Mouse (Mus musculus) kidney, embryonic 15.5 days (tissue): ENCODE results near the gene Amz2. TPM values are rescaled to one million over a fixed set of nuclear protein-coding genes. Genes with fewer than 3 reads are reported as not detected.

Experiments used
- ATAC-seq: fragments of 200-750 bp; cut with Nextera tagmentation; replicated peaks from 2 replicates; pipeline ENCODE4 v1.8.0; 2017; ENCODE audit warnings: moderate TSS enrichment; ENCODE audit not compliant: low FRiP score
- H3K27ac ChIP-seq: fragments of 300-500 bp; sonication (generic); 2 replicates; pipeline ENCODE4 v1.5.1; 2015; ENCODE audit warnings: mild to moderate bottlenecking, inconsistent platforms
- H3K27me3 ChIP-seq: fragments of 300-500 bp; sonication (generic); 2 replicates; pipeline ENCODE4 v1.6.1; 2015; ENCODE audit warnings: inconsistent platforms
- H3K36me3 ChIP-seq: fragments of 300-500 bp; sonication (generic); 2 replicates; pipeline ENCODE4 v1.6.1; 2015; ENCODE audit warnings: inconsistent platforms
- H3K4me1 ChIP-seq: fragments of 300-500 bp; sonication (generic); 2 replicates; pipeline ENCODE4 v1.6.1; 2015; ENCODE audit warnings: inconsistent platforms
- H3K4me2 ChIP-seq: fragments of 300-500 bp; sonication (generic); 2 replicates; pipeline ENCODE4 v1.6.1; 2015; ENCODE audit warnings: moderate library complexity, mild to moderate bottlenecking, inconsistent platforms
- H3K4me3 ChIP-seq: fragments of 300-500 bp; sonication (generic); replicated peaks from 2 replicates; pipeline ENCODE4 v1.5.1; 2015; ENCODE audit warnings: mild to moderate bottlenecking, inconsistent platforms
- H3K9ac ChIP-seq: fragments of 300-500 bp; sonication (generic); 2 replicates; pipeline ENCODE4 v1.6.1; 2015; ENCODE audit warnings: mild to moderate bottlenecking, inconsistent platforms
- H3K9me3 ChIP-seq: fragments of 300-500 bp; sonication (generic); replicated peaks from 2 replicates; pipeline ENCODE4 v1.6.1; 2016; ENCODE audit warnings: inconsistent platforms
- whole genome bisulfite sequencing: fragments of 180-500 bp; shearing (Covaris S2); methylation state at CpG from one replicate; pipeline ENCODE4 v1.1.7; 2015; ENCODE audit warnings: mixed read lengths; 5-methylcytosine and 5-hydroxymethylcytosine counted together
- polyA plus RNA-seq: library from polyadenylated mRNA; unstranded; fragments of >200 nt; fragmentation: Nextera tagmentation; extraction: Ambion mirVana; gene quantifications from 2 replicates; pipeline ENCODE4 v1.2.1, GENCODE M21; 2015

Amz2 gene
- polyA plus RNA-seq = 37.1 and 44.6 TPM in 2 replicates

DNA sequence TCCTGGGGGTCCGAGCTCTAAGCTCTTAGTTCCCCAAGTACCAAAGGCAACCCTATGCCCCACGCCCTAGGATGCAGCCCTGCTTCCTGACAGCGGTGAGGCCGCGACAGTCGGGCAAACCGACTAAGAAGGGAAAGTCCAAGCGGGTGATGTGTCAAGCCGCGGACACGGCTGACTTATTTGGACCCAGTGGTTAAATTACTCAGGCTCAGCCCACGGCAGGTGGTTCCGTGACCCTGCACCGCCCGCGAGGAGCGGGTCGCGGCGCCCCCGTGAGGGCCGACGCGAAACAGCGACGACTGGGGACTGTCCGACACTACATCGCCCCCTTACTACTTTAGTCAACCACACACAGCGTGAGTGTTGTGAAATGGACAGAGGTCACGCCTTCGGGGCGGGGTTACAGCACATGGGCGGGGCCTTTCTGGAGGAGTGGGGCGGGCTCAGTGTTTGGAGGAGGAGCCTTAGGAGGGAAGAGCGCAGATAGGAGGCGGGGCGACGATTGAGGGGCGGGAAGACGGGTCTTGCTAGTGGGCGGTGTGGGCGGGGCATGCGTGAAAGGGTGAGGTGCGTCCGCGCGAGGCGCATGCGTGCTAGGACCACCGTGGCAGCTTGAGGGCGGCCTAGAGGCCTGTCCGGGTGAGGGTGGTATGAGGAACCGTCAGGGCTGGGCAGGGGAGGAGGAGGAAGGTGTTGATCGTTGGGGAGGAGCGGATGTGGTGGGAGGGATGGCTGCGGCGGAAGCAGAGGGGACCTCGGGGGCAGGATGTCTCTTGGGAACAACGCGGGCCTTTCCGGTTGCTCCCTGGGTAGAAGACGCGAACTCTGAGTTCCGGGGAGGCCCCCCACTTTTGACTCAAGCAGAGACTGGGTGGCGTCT, at the start of gene Amz2:
TSS of gene Amz2 (plus strand) at position 555 of the 880 bp plus-strand sequence.
- peaks cover 23% of the 10 kb centered on the region for H3K36me3 ChIP-seq
- H3K9ac ChIP-seq = peak within 1 kb of the TSS; percentile 67
- peak within 1 kb of the TSS; percentile 75 for H3K4me2 ChIP-seq
- H3K4me1 ChIP-seq = peaks cover 13% of the 10 kb centered on the region
- H3K9me3 ChIP-seq = no peaks in the 10 kb centered on the region
- H3K27ac ChIP-seq = peak within 1 kb of the TSS; percentile 95
- H3K27me3 ChIP-seq = no peaks in the 10 kb centered on the region
- peak within 1 kb of the TSS; percentile 73 for H3K4me3 ChIP-seq
- peak; percentile 98 for ATAC-seq
- under 1% methylated on average over 65 of the region's 65 CpGs for WGBS

DNA sequence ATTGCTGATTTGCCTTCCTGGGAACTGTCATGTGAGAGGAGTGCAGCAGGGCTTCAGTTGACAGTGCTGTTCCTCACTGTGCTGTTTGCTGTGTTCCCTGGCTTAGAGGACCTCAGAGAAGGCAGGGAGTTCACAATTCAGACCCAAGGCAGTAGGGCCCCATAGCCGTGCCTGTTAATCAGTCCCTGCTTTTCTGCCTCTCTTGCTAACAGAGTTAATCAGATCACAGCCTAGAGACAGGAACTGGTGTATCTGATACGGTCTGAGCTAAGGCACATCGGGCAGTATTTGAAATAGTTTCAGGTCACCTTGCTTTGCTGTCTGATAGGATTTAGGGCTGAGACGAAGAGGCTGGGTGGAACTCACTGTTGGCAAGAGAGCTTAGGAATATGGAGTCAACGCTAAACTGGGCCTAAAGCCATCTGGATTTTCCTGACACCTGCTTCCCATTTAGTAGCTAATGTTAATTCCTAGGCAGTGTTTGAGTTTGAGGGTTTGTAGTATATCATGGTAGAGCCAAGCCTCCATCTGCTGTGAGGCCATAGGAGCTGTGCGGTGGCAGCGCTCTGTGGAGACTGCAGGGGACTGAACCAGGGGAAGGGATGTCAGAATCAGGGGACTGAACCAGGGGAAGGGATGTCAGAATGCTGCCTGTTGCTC, 49.1 kb upstream of the Amz2 start:
- no peaks in the 10 kb centered on the region for H3K9me3 ChIP-seq
- H3K36me3 ChIP-seq = peaks cover 7% of the 10 kb centered on the region; the same call in 1 of the 2 replicates
- no peak overlapping the region for H3K9ac ChIP-seq
- H3K4me2 ChIP-seq = no peak overlapping the region
- H3K4me3 ChIP-seq = no peak overlapping the region
- no peaks in the 10 kb centered on the region for H3K27me3 ChIP-seq
- 54% methylated on average over 7 of the region's 7 CpGs for WGBS
- no peak for ATAC-seq
- H3K4me1 ChIP-seq = peaks cover 24% of the 10 kb centered on the region
- peak overlapping the region; percentile 18; the same call in 1 of the 2 replicates for H3K27ac ChIP-seq

DNA sequence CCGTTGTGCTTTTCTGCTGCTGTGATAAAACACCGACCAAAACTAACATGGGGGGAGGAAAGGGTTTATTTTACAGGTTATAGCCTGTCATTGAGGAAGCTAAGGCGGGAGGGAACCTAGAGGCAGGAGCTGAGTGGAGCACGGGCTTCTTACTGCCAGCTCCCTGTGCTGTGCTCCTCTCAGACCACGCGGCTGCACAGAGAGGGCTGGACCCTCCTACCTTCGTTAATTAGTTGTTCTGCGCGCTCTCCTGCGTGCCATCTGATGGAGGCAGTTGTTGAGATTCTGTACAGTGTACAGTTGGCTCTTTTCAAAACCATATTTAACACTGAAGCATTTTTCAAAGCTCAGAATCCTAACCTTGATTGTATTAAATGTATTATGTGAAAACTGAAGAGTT, 48.3 kb upstream of the Amz2 start:
- Histone ChIP-seq H3K9me3 (no peaks in the 10 kb centered on the region), H3K4me3 (no peak overlapping the region), H3K27ac (no peak overlapping the region), H3K9ac (no peak overlapping the region), H3K27me3 (no peaks in the 10 kb centered on the region), H3K4me2 (no peak overlapping the region), H3K36me3 (peaks cover 7% of the 10 kb centered on the region; the same call in 1 of the 2 replicates), H3K4me1 (peaks cover 24% of the 10 kb centered on the region)
- 25% methylated on average over 10 of the region's 10 CpGs for WGBS
- ATAC-seq = peak; percentile 49; the same call in 1 of the 2 replicates

DNA sequence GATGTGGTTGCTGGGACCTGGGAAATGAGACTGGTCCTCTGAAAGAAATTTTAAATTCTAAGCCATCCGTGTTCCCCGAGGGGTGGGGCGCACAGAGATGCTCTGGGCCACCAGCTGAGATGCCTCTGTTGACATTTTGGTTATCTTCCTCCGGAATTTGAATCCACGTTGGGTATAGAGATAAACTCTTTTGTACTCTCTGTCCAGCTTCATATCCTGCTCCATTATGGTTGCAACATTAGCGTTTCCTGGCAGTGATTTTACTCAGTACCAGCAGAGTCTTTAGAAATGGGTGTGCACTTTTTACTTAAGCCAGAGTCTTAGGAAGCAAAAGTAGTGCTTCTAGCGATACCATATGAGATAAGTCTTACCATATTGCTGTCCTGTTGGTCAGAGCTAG, 47.7 kb upstream of the Amz2 start:
- no peak overlapping the region for H3K27ac ChIP-seq
- H3K4me3 ChIP-seq = no peak overlapping the region
- ATAC-seq = no peak
- WGBS = 65% methylated on average over 7 of the region's 7 CpGs
- no peak overlapping the region for H3K4me2 ChIP-seq
- H3K36me3 ChIP-seq = peaks cover 7% of the 10 kb centered on the region; the same call in 1 of the 2 replicates
- H3K27me3 ChIP-seq = no peaks in the 10 kb centered on the region
- H3K9me3 ChIP-seq = no peaks in the 10 kb centered on the region
- H3K4me1 ChIP-seq = peaks cover 24% of the 10 kb centered on the region
- no peak overlapping the region for H3K9ac ChIP-seq

DNA sequence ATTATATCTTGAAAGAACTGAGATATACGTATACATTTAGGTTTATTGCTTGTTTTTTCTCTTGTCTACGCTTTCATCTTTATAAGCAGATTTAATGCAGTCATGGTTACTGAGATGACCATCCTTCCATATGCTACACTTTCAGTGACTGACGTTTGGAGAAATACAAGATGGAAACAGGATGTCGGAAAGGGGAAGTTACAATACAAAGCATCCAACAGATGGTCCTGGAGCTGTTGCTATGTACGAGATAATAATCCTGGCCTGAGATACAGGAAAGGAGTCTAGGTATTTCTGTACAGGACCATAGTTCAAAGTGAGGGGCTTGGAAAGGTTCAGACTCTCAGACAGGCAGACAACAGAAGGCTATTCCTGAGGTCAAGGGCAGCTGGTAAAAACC, 45.1 kb upstream of the Amz2 start:
- 72% methylated on average over 5 of the region's 5 CpGs for WGBS
- H3K36me3 ChIP-seq = no peaks in the 10 kb centered on the region
- H3K27ac ChIP-seq = no peak overlapping the region
- H3K27me3 ChIP-seq = no peaks in the 10 kb centered on the region
- ATAC-seq = no peak
- peaks cover 33% of the 10 kb centered on the region for H3K4me1 ChIP-seq
- H3K4me3 ChIP-seq = no peak overlapping the region
- H3K9me3 ChIP-seq = no peaks in the 10 kb centered on the region
- no peak overlapping the region for H3K4me2 ChIP-seq
- no peak overlapping the region for H3K9ac ChIP-seq

DNA sequence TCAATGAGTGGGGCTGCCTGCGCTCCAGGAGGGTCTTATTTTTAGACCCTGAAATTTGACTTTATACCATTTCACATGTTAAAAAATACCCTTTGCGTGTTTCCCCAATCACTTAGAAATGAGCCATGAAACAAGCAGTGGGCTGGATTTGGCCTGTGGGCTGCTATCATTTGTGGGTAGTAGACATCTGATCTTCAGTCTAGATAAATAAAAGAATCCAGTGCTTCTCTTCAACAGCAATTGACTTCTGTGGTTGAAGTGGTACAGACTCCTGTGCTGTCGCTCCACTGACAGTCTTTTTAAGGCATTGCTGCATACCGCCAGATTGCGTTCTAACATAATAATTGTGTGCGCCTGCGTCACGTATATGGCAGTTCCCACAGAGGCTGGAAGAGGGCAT, 40.5 kb upstream of the Amz2 start:
- Histone ChIP-seq H3K4me2 (no peak overlapping the region), H3K27ac (no peak overlapping the region; the same call in 1 of the 2 replicates), H3K27me3 (no peaks in the 10 kb centered on the region), H3K4me3 (no peak overlapping the region), H3K9ac (no peak overlapping the region), H3K9me3 (no peaks in the 10 kb centered on the region), H3K4me1 (peaks cover 15% of the 10 kb centered on the region; the same call in 1 of the 2 replicates), H3K36me3 (no peaks in the 10 kb centered on the region)
- WGBS = 86% methylated on average over 8 of the region's 8 CpGs
- ATAC-seq = no peak

DNA sequence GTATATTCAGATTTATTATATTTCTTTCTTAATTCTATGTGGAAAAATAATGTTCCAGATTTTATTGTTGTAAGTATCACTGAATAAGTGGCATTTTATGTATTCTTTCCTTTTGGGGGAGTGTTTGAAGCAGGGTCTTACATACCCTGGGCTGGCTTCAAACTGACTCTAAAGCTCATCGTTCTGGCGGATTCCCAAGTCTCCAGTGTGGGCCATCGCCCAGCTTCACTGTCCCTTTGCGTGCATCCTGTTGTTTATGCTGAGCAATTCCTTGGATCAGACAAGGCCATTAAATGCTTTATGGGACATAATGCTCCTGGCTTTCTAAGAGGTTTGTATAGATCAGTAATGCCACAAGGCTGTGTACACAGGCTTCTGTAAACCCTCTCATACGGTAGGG, 36.7 kb upstream of the Amz2 start:
- no peak for ATAC-seq
- Histone ChIP-seq H3K9me3 (no peaks in the 10 kb centered on the region), H3K4me3 (no peak overlapping the region), H3K4me1 (peaks cover 15% of the 10 kb centered on the region; the same call in 1 of the 2 replicates), H3K27me3 (no peaks in the 10 kb centered on the region), H3K4me2 (no peak overlapping the region), H3K27ac (no peak overlapping the region), H3K36me3 (peaks cover 8% of the 10 kb centered on the region; the same call in 1 of the 2 replicates), H3K9ac (no peak overlapping the region)
- WGBS = 85% methylated on average over 5 of the region's 5 CpGs

DNA sequence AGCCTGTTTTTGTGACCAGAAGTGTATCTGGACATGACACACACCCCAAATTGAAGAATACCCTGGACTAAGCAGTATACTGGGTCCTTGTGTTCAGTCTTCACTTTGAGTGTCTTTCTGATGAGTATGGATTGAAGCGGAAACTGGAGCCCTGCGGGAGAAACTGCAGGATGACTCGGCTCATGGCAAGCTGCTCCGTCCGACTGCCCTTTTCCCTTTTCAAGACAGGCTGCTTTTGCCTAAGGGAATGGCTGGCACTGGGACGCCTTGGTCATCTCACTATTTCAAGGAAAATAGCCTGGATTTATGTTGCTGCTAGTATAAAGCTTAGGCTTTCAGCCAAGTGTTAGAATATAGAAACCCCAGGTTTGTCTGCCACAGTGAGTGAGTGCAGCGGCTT, 34.5 kb upstream of the Amz2 start:
- ATAC-seq = no peak
- Histone ChIP-seq H3K27ac (no peak overlapping the region), H3K9ac (no peak overlapping the region), H3K36me3 (peaks cover 20% of the 10 kb centered on the region), H3K9me3 (no peaks in the 10 kb centered on the region), H3K4me1 (no peaks in the 10 kb centered on the region), H3K4me3 (no peak overlapping the region), H3K27me3 (no peaks in the 10 kb centered on the region), H3K4me2 (no peak overlapping the region)
- 58% methylated on average over 7 of the region's 7 CpGs for WGBS

DNA sequence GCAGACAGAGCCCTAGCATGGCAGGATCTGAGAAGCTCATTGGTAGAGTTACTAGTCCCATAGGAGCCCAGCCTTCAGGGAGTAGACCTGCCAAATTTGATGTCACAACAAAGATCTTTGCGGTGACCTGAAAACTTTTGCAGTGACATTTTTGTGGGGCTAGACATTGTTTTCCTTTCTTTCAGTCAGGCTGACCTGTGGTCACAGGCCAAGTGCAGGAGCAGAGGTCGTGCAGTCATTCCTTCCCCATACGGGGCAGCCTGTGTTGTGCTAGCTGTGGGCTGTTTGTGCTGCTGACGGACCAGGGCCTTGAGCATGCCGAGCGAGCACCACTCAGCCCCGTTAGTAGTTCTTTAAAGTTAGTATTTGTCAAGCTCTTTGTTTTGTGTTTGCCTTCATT, 34.0 kb upstream of the Amz2 start:
- WGBS = 45% methylated on average over 7 of the region's 7 CpGs
- Histone ChIP-seq H3K9ac (no peak overlapping the region), H3K27ac (no peak overlapping the region), H3K4me3 (no peak overlapping the region), H3K9me3 (no peaks in the 10 kb centered on the region), H3K27me3 (no peaks in the 10 kb centered on the region), H3K4me2 (no peak overlapping the region), H3K4me1 (no peaks in the 10 kb centered on the region), H3K36me3 (peaks cover 26% of the 10 kb centered on the region)
- no peak for ATAC-seq

DNA sequence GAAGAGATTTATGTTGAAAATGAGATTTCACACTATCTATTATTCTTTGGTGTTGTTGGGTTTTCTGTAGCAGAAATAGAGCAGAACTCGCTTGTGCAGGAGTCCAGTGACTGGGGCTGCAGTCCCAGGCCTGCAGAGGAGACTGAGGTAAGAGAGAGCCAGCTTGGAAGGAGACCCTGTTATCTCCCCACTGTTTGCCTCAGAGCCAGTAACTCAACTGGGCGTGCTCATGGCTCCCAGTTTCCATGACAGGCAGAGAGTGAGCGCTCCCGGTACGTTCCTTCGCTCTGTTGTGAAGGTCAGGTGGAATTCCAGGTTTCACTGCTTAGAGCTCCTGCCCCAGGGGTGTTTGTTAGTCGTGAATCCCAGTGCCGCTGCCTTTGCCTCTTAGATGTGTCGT, 33.1 kb upstream of the Amz2 start:
- H3K27me3 ChIP-seq = no peaks in the 10 kb centered on the region
- 87% methylated on average over 9 of the region's 9 CpGs for WGBS

DNA sequence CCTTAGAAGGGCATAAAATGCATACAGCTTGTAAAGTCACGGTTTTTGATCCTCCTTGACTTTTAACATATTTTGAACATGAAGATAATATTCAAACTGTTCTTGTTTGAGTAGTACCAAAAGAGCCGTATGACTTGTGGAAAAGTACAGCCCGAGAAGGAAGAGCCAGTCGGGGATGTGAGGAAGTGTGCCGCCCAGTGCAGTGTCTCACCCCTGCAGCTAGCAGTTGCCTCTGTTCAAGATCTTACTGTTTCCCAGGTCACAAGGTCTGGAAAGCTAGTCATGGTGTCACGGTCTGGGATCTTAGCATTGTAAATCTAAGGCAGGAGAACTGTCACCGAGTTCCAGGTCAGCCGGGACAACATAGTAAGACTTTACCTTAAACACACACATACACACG, 31.0 kb upstream of the Amz2 start:
- Histone ChIP-seq H3K9ac (no peak overlapping the region), H3K4me3 (no peak overlapping the region), H3K27ac (no peak overlapping the region), H3K4me2 (no peak overlapping the region), H3K27me3 (no peaks in the 10 kb centered on the region), H3K4me1 (no peaks in the 10 kb centered on the region), H3K9me3 (no peaks in the 10 kb centered on the region), H3K36me3 (peaks cover 50% of the 10 kb centered on the region)
- 48% methylated on average over 9 of the region's 9 CpGs for WGBS
- no peak for ATAC-seq

More for the DNA sequence above, 33.1 kb upstream of the Amz2 start:
- no peak overlapping the region for H3K4me3 ChIP-seq
- H3K9me3 ChIP-seq = no peaks in the 10 kb centered on the region
- no peak for ATAC-seq
- H3K27ac ChIP-seq = no peak overlapping the region
- H3K36me3 ChIP-seq = peaks cover 34% of the 10 kb centered on the region
- H3K9ac ChIP-seq = no peak overlapping the region
- no peak overlapping the region for H3K4me2 ChIP-seq
- H3K4me1 ChIP-seq = no peaks in the 10 kb centered on the region

DNA sequence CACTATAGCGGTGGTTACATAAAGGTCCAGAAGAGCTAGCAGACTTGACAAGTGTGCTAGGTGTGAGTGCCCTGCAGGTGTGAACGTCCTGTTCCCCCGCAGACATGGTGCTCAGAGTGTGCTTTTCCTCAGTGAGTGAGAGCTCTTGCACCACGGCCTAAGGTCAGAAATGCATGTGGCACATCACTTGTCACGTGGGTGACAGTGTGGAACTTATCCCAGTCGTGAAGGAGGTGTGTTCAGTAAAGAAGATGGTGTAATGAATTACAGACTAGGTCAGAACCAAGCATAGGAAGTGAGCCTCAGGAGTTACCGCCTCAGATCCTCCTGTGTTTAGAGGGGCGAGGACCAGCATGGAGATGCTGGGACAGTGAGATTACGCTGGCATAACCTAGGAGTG, 30.5 kb upstream of the Amz2 start:
- Histone ChIP-seq H3K27ac (no peak overlapping the region), H3K9ac (no peak overlapping the region), H3K4me1 (no peaks in the 10 kb centered on the region), H3K4me2 (no peak overlapping the region), H3K9me3 (no peaks in the 10 kb centered on the region), H3K36me3 (peaks cover 54% of the 10 kb centered on the region), H3K4me3 (no peak overlapping the region), H3K27me3 (no peaks in the 10 kb centered on the region)
- ATAC-seq = peak; percentile 40; the same call in 1 of the 2 replicates
- 73% methylated on average over 9 of the region's 9 CpGs for WGBS
